Mouse (Mus musculus) spleen, adult 2 months (tissue): ENCODE data around the gene Spi1.

Experiments
- CTCF ChIP-seq: fragments of 200-500 bp; IDR thresholded peaks from 2 replicates; pipeline ENCODE4 v1.5.1; 2011; ENCODE audit warnings: mild to moderate bottlenecking, inconsistent platforms; ENCODE audit not compliant: insufficient read depth, insufficient read length, insufficient replicate concordance; ENCODE audit errors: extremely low read depth
- POLR2A ChIP-seq: fragments of 200-500 bp; IDR thresholded peaks from 2 replicates; pipeline ENCODE4 v1.6.1; 2011; ENCODE audit warnings: low read depth, low read length, inconsistent platforms

GRCm38 (mm10) chr2:91079026-91079384, 3.2 kb upstream of the Spi1 start:
- no peak for TF ChIP-seq CTCF
- TF ChIP-seq POLR2A: no peak
